In the genomic region with DNA sequence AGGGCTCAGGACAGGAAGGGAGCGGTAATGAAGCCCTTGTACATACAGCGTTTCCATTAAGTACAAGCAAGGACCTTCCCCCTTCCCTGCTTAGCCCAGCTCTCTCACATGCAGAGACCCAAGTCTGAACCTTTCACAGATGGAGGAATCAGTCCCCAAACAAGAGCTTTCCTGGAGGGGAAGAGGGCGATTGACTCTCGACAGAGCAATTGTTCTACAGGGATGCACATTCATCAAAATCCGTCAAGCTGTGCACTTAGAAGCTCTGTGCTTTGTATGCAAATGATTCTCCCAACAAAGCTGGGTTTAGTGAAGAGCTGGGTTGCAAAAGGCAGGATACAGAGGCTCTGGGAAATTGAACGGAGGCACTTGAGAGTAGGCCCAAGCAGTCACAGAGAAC, we compare ENCODE assay signal across 10 mouse cellular contexts.
DNase-seq lines count a peak whose midpoint lies in the region; ATAC-seq and TF ChIP-seq lines count a peak whose summit lies in the region.
"Had no signal": no experiment of that assay in that cellular context is flagged by ENCODE, and none has a peak within 500 bp of the region (broad histone marks: within the 10 kb centered on the region; RNA-seq: fewer than 3 reads in every experiment).

No protein-coding gene starts in this region.

- WGBS in intestine, embryonic 14.5 days = 48% methylated on average over 6 of the region's 6 CpGs
- WGBS in intestine, postnatal 0 days = 55% methylated on average over 6 of the region's 6 CpGs
- 68% methylated on average over 6 of the region's 6 CpGs for WGBS in spleen, adult 2 months
- 45% methylated on average over 6 of the region's 6 CpGs for WGBS in intestine, embryonic 16.5 days

- no peak for TF ChIP-seq POLR2A in spleen, adult 2 months (IDR thresholded peaks at IDR 0.05; ENCODE audit: low read depth, low read length)

- TF ChIP-seq CTCF in intestine, postnatal 0 days (IDR thresholded peaks at IDR 0.05; ENCODE audit: low read depth) = no peak
- no peak for TF ChIP-seq CTCF in spleen, adult 2 months (IDR thresholded peaks at IDR 0.05; ENCODE audit: extremely low read depth, insufficient read depth, insufficient read length, insufficient replicate concordance)

- H3K27ac ChIP-seq in intestine, embryonic 14.5 days (ENCODE audit: low read depth) = peak overlapping the region; percentile 77
- no peak overlapping the region for H3K27ac ChIP-seq in intestine, postnatal 0 days (ENCODE audit: low read depth, low read length)
- 0 out of 2 replicates have a peak overlapping the region, but pooled peaks have one; percentile 18 for H3K27ac ChIP-seq in spleen, adult 2 months (ENCODE audit: insufficient read depth, low read length)
- peak overlapping the region; percentile 52 for H3K27ac ChIP-seq in intestine, embryonic 16.5 days (ENCODE audit: low read length)

- H3K36me3 ChIP-seq in intestine, embryonic 14.5 days (ENCODE audit: control insufficient read depth, insufficient read depth, low read length) = no peaks in the 10 kb centered on the region
- H3K36me3 ChIP-seq in intestine, postnatal 0 days (ENCODE audit: control insufficient read depth, insufficient read depth) = no peaks in the 10 kb centered on the region
- H3K36me3 ChIP-seq in spleen, adult 2 months (ENCODE audit: control insufficient read depth, insufficient read depth, low read length) = no peaks in the 10 kb centered on the region
- no peaks in the 10 kb centered on the region for H3K36me3 ChIP-seq in intestine, embryonic 16.5 days (ENCODE audit: control insufficient read depth, insufficient read depth, low read length)

- H3K4me2 ChIP-seq in intestine, embryonic 14.5 days (ENCODE audit: low read length) = no peak overlapping the region
- no peak overlapping the region for H3K4me2 ChIP-seq in intestine, postnatal 0 days (replicated peaks; ENCODE audit: low read depth)
- H3K4me2 ChIP-seq in intestine, embryonic 16.5 days (ENCODE audit: low read depth, low read length) = no peak overlapping the region

- DNase-seq in intestine, embryonic 14.5 days (ENCODE audit: low spot score) = no peak
- DNase-seq in spleen, adult 2 months (ENCODE audit: low read depth in 1 of 2, low spot score in 2 of 2) = no peak
- DNase-seq in spleen, postnatal 36 days (ENCODE audit: low spot score in 2 of 2) = no peak
- peak; percentile 46 for DNase-seq in yolk sac, embryonic 10.5 days (ENCODE audit: low spot score)
- no peak for DNase-seq in thymus, adult 18-20 months
- DNase-seq in right cerebral cortex, postnatal 36 days (ENCODE audit: low spot score in 2 of 2) = no peak
- DNase-seq: gastrocnemius, postnatal 10 days; right cerebral cortex, postnatal 4 days had no signal

- H3K27me3 ChIP-seq in intestine, embryonic 14.5 days (replicated peaks; ENCODE audit: control insufficient read depth, insufficient read depth, low read length) = no peaks in the 10 kb centered on the region
- H3K27me3 ChIP-seq in intestine, postnatal 0 days (replicated peaks; ENCODE audit: control insufficient read depth, insufficient read depth, low read length) = no peaks in the 10 kb centered on the region
- no peaks in the 10 kb centered on the region for H3K27me3 ChIP-seq in spleen, adult 2 months (ENCODE audit: control insufficient read depth, insufficient read depth, low read length)
- H3K27me3 ChIP-seq in intestine, embryonic 16.5 days (replicated peaks; ENCODE audit: control insufficient read depth, insufficient read depth, low read length) = no peaks in the 10 kb centered on the region

- no peak overlapping the region for H3K4me3 ChIP-seq in intestine, embryonic 14.5 days (ENCODE audit: low read depth, low read length)
- H3K4me3 ChIP-seq in intestine, postnatal 0 days (ENCODE audit: low read depth, low read length) = no peak overlapping the region
- H3K4me3 ChIP-seq in spleen, adult 2 months (ENCODE audit: extremely low read depth, insufficient read depth, insufficient read length) = no peak overlapping the region
- no peak overlapping the region for H3K4me3 ChIP-seq in intestine, embryonic 16.5 days (ENCODE audit: low read length)

- no peak for ATAC-seq in intestine, embryonic 14.5 days (replicated peaks; ENCODE audit: low FRiP score, low TSS enrichment, low read depth)
- ATAC-seq in intestine, postnatal 0 days = no peak
- no peak for ATAC-seq in intestine, embryonic 16.5 days

- H3K4me1 ChIP-seq in intestine, embryonic 14.5 days (replicated peaks; ENCODE audit: control insufficient read depth, insufficient read depth, low read length) = peaks cover 42% of the 10 kb centered on the region
- peaks cover 8% of the 10 kb centered on the region; the same call in 1 of the 2 replicates for H3K4me1 ChIP-seq in intestine, postnatal 0 days (replicated peaks; ENCODE audit: control insufficient read depth, insufficient read depth, low read length)
- H3K4me1 ChIP-seq in spleen, adult 2 months (ENCODE audit: control insufficient read depth, insufficient read depth, insufficient read length) = peaks cover 23% of the 10 kb centered on the region; the same call in 1 of the 2 replicates
- peaks cover 47% of the 10 kb centered on the region for H3K4me1 ChIP-seq in intestine, embryonic 16.5 days (ENCODE audit: control insufficient read depth, insufficient read depth, low read length)

- no peaks in the 10 kb centered on the region for H3K9me3 ChIP-seq in intestine, embryonic 14.5 days (ENCODE audit: control insufficient read depth, low read length)
- H3K9me3 ChIP-seq in intestine, postnatal 0 days (ENCODE audit: control insufficient read depth) = no peaks in the 10 kb centered on the region
- H3K9me3 ChIP-seq in intestine, embryonic 16.5 days (ENCODE audit: control insufficient read depth, low read length) = no peaks in the 10 kb centered on the region

- no peak overlapping the region for H3K9ac ChIP-seq in intestine, embryonic 14.5 days (ENCODE audit: low read length)
- no peak overlapping the region for H3K9ac ChIP-seq in intestine, postnatal 0 days (ENCODE audit: low read depth, low read length)
- H3K9ac ChIP-seq in intestine, embryonic 16.5 days (ENCODE audit: low read depth, low read length) = peak overlapping the region; percentile 17; the same call in 1 of the 2 replicates
